Mouse (Mus musculus) frontal cortex, adult (tissue): ENCODE measurements around the gene Asb16.

Experiments
- ATAC-seq: cut with Nextera tagmentation; 2 replicates; pipeline ENCODE4 v1.9.2; 2017; ENCODE audit warnings: mild to moderate bottlenecking, moderate library complexity, mixed read lengths; ENCODE audit not compliant: low TSS enrichment

Gene Asb16

DNA sequence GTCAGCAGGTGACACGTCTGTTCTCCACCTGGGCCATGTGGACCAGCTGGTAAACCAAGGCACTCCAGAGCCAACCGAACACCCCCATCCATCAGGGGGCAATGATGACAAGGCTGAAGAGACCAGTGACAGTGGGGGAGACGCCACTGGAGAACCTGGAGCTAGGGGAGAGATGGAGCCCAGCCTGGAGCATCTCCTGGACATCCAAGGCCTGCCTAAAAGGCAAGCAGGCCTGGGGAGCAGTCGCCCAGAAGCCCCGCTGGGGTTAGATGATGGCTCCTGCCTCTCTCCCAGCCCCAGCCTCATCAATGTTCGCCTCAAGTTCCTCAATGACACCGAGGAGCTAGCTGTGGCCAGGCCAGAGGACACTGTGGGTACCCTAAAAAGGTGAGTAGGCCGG is 18.9 kb downstream of the Asb16 start:
- no peak for ATAC-seq

DNA sequence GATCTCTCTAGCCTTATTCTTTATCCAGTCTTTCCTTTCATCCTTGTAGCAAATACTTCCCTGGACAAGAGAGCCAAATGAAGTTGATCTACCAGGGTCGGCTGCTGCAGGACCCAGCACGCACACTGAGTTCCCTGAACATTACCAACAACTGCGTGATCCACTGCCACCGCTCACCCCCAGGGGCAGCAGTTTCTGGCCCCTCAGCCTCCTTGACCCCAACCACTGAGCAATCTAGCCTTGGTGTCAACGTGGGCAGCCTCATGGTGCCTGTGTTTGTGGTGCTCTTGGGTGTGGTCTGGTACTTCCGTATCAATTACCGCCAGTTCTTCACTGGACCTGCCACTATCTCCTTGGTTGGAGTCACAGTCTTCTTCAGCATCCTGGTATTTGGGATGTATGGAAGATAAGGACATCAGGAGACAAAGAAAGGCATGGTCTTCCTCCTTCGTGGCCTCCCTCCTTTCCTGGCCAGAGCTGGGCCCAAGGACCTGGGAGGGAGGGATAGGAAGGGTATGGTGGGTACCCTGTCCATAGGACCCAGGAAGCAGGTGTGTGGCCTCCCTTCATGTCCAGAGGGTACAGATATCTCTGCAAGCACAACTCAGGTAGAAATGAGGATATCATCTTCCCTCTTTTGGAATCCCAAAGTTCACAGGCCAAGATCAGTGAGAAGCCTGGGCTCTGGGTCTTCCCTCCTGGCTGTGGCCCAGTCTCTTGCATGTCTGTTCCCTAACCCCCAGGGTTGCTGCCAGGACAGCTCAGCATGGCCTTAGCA is 19.7 kb downstream of the Asb16 start:
- ATAC-seq = no peak

DNA sequence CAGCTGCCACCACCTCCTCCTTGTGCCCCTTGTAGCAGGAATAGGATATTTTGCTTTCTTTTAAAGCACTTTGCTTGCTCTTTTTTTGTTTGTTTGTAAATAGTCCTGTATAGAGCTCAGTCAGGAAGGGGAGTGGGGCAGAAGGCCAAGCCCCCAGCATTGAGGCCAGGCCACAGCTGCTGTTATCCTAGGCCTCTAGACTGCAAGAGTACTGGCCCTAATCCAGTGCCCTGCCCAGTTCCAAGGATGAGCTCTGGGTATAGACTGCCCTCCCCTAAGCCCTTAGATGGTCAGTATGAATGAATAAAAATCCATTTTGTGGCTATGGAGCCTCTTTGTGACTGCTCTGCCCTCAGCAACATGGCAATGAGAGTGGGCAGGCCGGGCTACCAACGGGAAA is 20.4 kb downstream of the Asb16 start:
- ATAC-seq = no peak

DNA sequence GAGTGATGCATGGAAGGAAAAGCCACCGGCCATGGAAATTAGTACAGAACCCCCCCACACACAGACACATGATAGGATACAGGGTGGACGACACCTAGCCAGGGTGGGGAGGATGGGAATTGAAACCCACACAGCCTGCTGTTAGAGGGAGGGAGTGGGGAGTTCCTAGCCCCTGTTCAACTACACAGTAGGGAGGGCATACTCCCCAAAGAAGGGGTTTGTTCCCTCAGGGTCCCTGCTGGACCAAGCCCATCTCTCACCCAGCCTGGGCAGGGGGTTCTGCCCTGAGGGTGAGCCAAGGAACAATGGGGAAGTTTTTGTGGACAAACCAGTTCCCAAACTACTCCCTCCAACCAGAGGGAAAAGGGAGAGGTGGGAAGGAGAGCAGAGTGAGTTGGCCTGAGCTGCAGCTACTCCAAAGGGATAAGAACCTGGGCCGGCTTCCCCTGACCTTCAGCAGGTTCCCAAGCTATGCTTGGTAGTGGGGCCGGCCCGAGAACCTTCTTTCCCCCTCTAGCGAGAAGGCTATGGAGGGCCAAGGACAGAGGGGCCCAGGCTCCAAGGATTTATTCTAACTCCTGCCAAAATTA is 21.1 kb downstream of the Asb16 start:
- ATAC-seq = no peak

- no peak for ATAC-seq
These were observed 21.6 kb downstream of the Asb16 start for GRCm38 (mm10) chr11:102290141-102290540.

DNA sequence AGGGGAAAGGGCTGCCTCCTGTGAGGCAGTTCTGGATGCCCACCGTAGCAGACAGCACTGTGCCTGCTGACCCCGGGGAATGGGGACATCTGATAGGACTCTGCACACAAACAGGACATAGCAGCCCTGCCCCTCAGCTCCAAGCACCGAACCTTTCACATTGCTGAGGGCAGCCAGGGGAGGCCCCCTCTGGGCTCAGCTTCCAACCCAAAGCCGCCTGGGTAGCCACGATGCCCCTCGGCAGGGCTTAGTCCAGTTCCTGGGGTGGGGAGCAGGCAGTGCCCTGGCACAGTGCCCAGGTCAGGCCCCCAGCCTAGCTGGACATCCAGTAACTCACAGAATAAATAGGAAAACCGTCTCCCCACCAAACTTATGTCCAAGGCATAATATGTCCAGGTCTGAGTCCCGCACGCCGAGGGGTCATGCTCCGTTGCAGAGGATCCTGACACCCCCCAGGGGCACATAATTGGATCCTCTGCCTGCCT is 22.6 kb downstream of the Asb16 start:
- no peak for ATAC-seq

DNA sequence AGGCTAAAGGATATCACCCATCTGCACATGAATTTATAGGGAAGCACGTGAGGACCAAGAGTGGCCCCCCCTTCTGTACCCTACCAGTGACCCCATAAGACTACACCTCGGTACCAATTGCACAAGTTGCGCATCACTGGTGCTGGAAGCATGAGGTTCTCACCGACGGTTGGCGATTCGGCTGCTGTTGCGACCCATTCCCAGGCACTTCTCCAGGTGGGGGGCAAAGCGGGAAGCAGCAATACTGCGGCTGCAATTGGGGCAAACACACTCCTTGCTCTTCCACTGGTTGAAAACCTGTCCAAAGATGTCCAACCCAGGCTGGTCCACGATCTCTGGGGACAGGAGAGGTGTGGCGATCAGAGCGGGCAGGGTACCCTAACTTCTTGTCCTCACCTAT is 25.4 kb downstream of the Asb16 start:
- no peak for ATAC-seq

DNA sequence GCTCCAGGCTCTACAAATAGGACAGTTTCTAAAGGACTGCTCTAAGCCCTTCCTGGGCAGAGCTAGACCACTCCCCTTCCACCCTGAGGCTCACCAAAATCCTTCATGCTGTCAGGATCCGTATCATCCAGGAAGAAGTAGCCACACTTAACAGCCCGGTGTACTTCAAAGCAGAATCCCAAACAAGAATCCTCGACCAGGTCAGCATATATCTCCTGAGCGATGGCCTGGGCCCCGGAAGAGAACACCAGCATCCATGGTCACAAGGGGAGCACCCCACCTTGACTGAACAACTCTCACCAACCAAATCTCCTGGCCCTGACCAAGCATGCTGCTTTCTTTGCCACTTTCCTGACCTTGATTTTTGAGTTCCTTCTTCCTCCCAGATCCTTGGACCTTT is 25.9 kb downstream of the Asb16 start:
- no peak for ATAC-seq

DNA sequence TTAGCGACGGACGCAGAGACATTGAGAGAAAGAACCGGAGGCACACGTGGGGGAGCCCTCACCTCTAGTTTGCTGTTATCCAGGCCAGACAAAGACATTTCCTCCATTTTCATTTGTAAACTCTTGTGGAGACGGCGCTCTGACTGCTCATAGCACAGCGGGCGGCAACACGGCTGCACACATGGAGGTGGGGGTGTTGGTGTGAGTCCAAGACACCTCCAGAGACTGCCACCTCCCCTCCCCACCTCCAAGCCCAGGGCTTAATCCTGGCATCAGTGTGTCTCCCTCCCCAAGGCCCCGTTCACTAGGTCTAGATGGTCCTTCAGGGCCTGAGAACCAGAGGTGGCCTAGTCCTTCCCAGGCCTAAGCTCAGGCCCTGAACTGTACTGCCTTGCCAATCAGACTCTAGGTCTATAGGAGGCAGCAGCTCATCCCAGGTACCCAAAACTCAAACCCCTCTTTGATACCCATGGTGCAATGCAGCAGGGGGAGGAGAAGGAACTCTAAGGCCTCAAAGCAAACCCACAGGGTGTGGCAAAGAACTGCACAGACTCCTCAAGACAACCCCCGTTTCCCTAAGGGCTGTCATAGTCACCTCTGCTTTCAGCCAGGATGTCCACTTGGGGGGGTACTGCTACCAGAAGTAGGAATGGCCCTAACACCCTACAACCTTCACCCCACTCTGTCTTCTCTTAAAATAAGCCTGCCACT is 26.5 kb downstream of the Asb16 start:
- ATAC-seq = peak; percentile 17; the same call in 1 of the 2 replicates

- no peak for ATAC-seq
These were observed 27.3 kb downstream of the Asb16 start for GRCm38 (mm10) chr11:102295598-102296471.

GRCm38 (mm10) chr11:102296491-102297472 is 28.2 kb downstream of the Asb16 start, which contains the start of gene Atxn7l3:
Atxn7l3 (minus strand) TSS chr11:102296631.
- ATAC-seq = peak; percentile 91

DNA sequence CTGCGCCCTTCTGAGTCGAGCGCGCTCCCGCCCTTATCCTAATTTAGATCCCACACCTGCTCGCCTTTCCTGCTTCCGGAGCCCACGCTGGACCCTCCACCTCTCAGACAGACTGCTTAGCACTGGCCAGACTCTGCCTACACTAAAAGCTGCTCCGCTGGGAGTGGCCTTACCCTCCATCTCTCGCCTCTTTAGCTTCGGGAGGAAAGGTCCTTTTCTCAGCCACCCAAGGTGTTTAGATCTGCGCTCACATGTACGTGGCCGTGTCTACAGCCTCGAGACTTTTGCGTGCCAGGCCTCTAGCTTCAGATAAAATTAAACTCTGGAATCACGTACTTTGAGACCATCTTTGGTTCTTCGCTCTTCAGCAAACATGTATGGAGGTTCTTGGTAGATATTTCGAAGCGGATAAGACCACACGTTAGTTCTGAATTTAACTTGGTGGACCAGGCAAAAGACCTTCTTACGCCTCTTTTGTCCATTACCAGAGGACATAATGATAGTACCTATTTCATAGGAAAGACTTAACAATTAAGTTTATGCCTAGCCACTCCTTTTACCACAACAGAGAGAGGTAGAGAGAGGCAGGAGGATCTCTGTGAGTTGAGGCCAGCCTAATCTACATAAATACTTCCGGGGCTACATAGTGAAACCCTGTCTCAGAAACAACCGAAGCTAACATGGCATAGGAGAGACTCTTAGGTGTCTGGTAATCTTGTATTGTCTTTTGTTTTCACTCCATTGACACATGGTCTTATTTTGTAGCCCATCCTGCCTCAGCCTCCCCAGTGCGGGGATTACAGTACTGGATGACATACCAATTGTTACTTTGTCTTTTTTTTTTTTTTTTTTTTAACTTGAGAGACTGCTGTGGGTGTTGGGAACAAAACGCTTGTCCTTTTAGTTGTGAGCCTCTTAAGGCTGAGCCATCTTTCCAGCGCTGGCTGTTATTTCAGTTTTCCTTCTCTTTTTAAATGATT is 29.3 kb downstream of the Asb16 start:
- ATAC-seq = 0 out of 2 replicates have a peak, but pooled peaks have one; percentile 5

GRCm38 (mm10) chr11:102299839-102300238 is 31.3 kb downstream of the Asb16 start:
- no peak for ATAC-seq

DNA sequence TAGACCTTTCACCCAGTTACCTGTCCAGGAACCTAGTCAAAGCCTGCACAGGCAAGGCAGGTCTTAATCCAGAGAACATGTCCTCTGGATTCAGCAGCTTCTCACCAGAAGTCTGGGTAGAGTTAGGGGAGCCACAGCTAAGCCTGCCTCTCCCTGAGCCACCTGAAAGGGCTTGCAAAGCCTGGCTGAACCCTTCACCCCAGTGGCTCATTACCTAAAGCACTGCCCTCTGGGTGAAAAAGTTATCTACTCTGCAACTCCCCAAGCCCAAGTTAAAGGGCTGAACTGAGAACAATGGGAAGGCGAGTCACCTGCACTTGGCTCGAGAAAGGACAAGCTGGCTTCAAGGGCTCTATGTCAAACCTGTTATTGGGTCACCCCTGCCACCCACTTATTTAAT is 35.6 kb downstream of the Asb16 start:
- no peak for ATAC-seq

- ATAC-seq = no peak
These were observed 36.8 kb downstream of the Asb16 start for GRCm38 (mm10) chr11:102305359-102305758.

DNA sequence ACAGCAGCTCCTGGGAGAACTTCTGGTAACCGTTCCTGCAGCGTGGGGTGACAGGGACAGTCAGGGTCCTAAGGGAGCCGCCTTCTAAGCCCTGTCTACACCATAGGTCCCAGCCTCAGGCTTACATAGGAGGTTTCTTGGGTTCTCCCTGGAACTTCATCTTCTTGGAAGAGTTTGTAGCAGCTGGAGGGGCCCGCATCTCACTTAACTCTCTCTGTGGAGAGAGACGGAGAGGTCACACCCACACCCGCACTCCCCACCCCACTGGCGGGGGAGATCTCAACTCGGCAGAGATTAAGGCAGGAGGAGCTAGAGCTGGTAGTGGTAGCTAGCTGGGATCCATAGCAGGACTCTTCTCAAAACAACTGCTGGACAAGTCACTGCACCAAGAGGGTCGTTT is 39.6 kb downstream of the Asb16 start:
- ATAC-seq = no peak

- peak; percentile 94 for ATAC-seq
These were observed 40.4 kb downstream of the Asb16 start for GRCm38 (mm10) chr11:102308979-102309378.

DNA sequence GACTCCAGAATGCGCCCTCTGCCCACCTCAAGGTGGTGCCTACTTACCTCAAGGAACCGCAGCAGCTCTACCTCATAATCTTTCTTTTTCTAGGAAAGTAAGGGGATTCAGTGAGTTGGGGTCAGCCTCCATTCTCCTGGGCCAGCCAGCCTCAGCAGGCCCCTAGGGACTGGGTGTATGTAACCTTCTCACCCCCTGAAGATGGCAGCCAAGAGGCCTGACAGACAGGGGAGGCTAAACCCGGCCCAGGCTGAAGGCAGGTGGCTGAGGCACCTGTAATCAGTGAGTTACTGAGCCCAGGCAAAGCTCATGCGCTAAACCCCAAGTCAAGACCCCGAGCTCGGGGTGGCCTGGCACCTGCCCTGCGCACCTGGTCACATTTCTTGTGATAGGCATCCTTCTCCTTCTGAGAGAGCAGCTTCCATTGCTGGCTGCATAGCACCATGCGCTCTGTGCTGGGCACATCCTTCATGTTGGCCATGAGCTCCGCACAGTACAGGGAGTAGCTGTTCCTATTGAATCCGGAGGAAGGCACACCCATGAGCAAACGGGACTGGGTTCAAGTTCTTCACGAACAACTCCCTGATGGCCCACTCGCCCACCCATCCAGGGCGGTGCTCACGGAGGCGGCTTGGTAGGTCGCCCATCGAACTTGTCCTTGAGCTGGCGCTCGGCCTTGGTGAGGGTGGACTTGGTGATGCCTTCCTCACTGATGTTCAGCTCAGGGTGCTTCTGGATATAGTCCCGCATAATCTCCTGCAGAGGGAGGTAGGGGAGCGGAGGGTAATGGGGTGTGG is 41.5 kb downstream of the Asb16 start:
- no peak for ATAC-seq
